Mouse (Mus musculus): Measurements from ENCODE around the gene Olfr521. TPM values are rescaled to one million over a fixed set of nuclear protein-coding genes. Genes with fewer than 3 reads are reported as not detected.

Gene Olfr521
- polyA plus RNA-seq (2015; fragmentation: Nextera tagmentation; extraction: Ambion mirVana) = not detected in 2 replicates

DNA sequence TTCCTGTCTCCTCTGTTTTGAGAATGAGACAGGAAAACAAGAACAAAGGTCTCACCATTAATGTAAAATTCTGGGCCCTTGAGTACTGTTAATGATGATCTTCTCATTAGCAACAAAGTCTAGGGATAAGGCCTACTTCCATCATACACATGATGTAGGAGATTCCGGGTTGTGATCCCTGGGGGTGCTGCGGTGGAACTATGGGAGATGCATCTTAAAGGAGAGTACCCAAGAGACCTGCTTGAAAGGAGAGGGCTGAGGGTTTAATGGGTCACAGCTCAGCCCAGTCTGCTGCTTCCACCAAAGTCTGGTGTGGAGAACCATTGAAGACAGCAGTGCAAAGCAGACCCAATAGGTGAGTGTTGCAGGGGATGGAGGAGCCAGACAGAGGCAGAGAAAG lies at the start of gene Olfr521:
TSS of gene Olfr521 (plus strand) at position 301 of the 400 bp plus-strand sequence.

DNA sequence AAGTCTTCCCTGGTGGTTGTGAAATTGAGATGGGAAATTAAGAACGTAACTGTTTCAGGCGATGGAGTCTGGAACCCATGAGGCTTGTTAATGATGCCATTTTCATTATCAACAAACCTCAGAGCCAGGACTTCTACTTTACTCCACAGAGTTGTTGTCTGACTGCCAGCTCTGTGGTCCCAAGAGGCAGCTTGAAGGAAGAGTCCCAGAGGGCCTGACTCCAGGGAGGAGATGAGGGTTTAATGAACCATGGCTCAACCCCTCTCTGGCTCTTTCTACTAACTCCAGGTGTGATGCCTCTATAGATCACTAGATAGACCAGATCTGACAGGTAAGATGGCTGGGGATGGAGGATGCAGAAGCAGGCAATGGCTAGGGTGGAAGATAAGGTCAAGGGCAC lies 33.3 kb upstream of the Olfr521 start, which contains the start of gene Olfr520:
TSS of gene Olfr520 (plus strand) at position 301 of the 400 bp plus-strand sequence.

Other genes starting within 250 kb of the Olfr521 start
- 12.5 and 16.2 TPM in 2 replicates for gene Arrb1, start 228.0 kb upstream of the Olfr521 start, polyA plus RNA-seq (2015; fragmentation: Nextera tagmentation; extraction: Ambion mirVana)
- gene Tpbgl, start 136.4 kb upstream of the Olfr521 start, polyA plus RNA-seq (2015; fragmentation: Nextera tagmentation; extraction: Ambion mirVana) = 3.7 TPM in 2 replicates
- gene Slco2b1, start 52.2 kb upstream of the Olfr521 start, polyA plus RNA-seq (2015; fragmentation: Nextera tagmentation; extraction: Ambion mirVana) = 7.3 and 8.9 TPM in 2 replicates
- not detected in 2 replicates for gene Olfr520, start 33.2 kb upstream of the Olfr521 start, polyA plus RNA-seq (2015; fragmentation: Nextera tagmentation; extraction: Ambion mirVana)
- 2.3 and 2.5 TPM in 2 replicates for gene Neu3, start 64.9 kb downstream of the Olfr521 start, polyA plus RNA-seq (2015; fragmentation: Nextera tagmentation; extraction: Ambion mirVana)
- 0.78 and 0.85 TPM in 2 replicates for gene Xrra1, start 95.6 kb downstream of the Olfr521 start, polyA plus RNA-seq (2015; fragmentation: Nextera tagmentation; extraction: Ambion mirVana)
- gene Spcs2, start 100.0 kb downstream of the Olfr521 start, polyA plus RNA-seq (2015; fragmentation: Nextera tagmentation; extraction: Ambion mirVana) = 274 and 277 TPM in 2 replicates
- gene Rnf169, start 216.9 kb downstream of the Olfr521 start, polyA plus RNA-seq (2015; fragmentation: Nextera tagmentation; extraction: Ambion mirVana) = 3.2 and 3.7 TPM in 2 replicates
- 0.32 and 0.64 TPM in 2 replicates for gene Chrdl2, start 242.7 kb downstream of the Olfr521 start, polyA plus RNA-seq (2015; fragmentation: Nextera tagmentation; extraction: Ambion mirVana)

Measured in neural tube, postnatal 0 days (tissue).